Mouse (Mus musculus): ENCODE results near the gene D6Ertd527e.

D6Ertd527e gene

GRCm38 (mm10) chr6:87130628-87131027 is 26.1 kb downstream of the D6Ertd527e start:
- POLR2A ChIA-PET, result no interaction called here
- CTCF ChIA-PET, result interaction anchor here in 2 of 4 experiments (0.5 to 1.3 kb wide), 4 partner anchors 10 to 29 kb away, joined by 3 to 4 read pairs (median 3); no protein-coding TSS in a partner anchor

GRCm38 (mm10) chr6:87131078-87131477 is 26.5 kb downstream of the D6Ertd527e start:
- POLR2A ChIA-PET, result interaction anchor here in 1 of 4 experiments (0.6 kb wide), 1 partner anchor 89 kb away, joined by 3 read pairs; no protein-coding TSS in a partner anchor
- CTCF ChIA-PET, result interaction anchor here (0.5 to 1.3 kb wide), 9 partner anchors 10 to 491 kb away, joined by 3 to 4 read pairs (median 3); no protein-coding TSS in a partner anchor

GRCm38 (mm10) chr6:87133520-87133919 is 29.0 kb downstream of the D6Ertd527e start:
- POLR2A ChIA-PET, result interaction anchor here in 1 of 4 experiments (0.8 to 0.9 kb wide), 2 partner anchors 14 to 91 kb away, joined by 3 to 8 read pairs; no protein-coding TSS in a partner anchor
- CTCF ChIA-PET, result interaction anchor here (0.6 to 1.0 kb wide), 5 partner anchors 28 to 147 kb away, joined by 3 to 5 read pairs (median 3); no protein-coding TSS in a partner anchor

- CTCF ChIA-PET, result interaction anchor here in 3 of 4 experiments (0.8 to 1.0 kb wide), 3 partner anchors 32 to 33 kb away, joined by 3 read pairs; no protein-coding TSS in a partner anchor
- POLR2A ChIA-PET, result interaction anchor here in 1 of 4 experiments (0.9 kb wide), 1 partner anchor 92 kb away, joined by 3 read pairs; no protein-coding TSS in a partner anchor
Measured at GRCm38 (mm10) chr6:87133966-87134546, 29.5 kb downstream of the D6Ertd527e start.

GRCm38 (mm10) chr6:87138479-87138878 is 33.9 kb downstream of the D6Ertd527e start:
- CTCF ChIA-PET, result no interaction called here
- POLR2A ChIA-PET, result interaction anchor here in 1 of 4 experiments (0.6 to 0.7 kb wide), 2 partner anchors 164 to 581 kb away, joined by 3 to 4 read pairs; no protein-coding TSS in a partner anchor

GRCm38 (mm10) chr6:87139796-87140553 is 35.4 kb downstream of the D6Ertd527e start:
- POLR2A ChIA-PET, result no interaction called here
- CTCF ChIA-PET, result no interaction called here

- CTCF ChIA-PET, result interaction anchor here in 1 of 4 experiments (1.0 kb wide), 1 partner anchor 20 kb away, joined by 3 read pairs; no protein-coding TSS in a partner anchor
- POLR2A ChIA-PET, result no interaction called here
Measured at GRCm38 (mm10) chr6:87142239-87142638, 37.7 kb downstream of the D6Ertd527e start.

GRCm38 (mm10) chr6:87143594-87143993 is 39.0 kb downstream of the D6Ertd527e start:
- POLR2A ChIA-PET, result no interaction called here
- CTCF ChIA-PET, result interaction anchor here in 1 of 4 experiments (1.1 kb wide), 1 partner anchor 324 kb away, joined by 5 read pairs; no protein-coding TSS in a partner anchor

GRCm38 (mm10) chr6:87147921-87148320 is 43.4 kb downstream of the D6Ertd527e start:
- ChIA-PET POLR2A (interaction anchor here in 1 of 4 experiments (0.6 kb wide), 1 partner anchor 15 kb away, joined by 8 read pairs; no protein-coding TSS in a partner anchor), CTCF (no interaction called here)

- CTCF ChIA-PET, result interaction anchor here in 2 of 4 experiments (1.2 to 1.5 kb wide), 2 partner anchors 15 to 49 kb away, joined by 3 read pairs; no protein-coding TSS in a partner anchor
- POLR2A ChIA-PET, result interaction anchor here in 2 of 4 experiments (0.5 to 0.8 kb wide), 2 partner anchors 33 to 418 kb away, joined by 3 read pairs; no protein-coding TSS in a partner anchor
Measured at GRCm38 (mm10) chr6:87150471-87150870, 45.9 kb downstream of the D6Ertd527e start.

- ChIA-PET POLR2A (no interaction called here), CTCF (interaction anchor here in 2 of 4 experiments (1.2 to 1.5 kb wide), 2 partner anchors 14 to 50 kb away, joined by 3 read pairs; no protein-coding TSS in a partner anchor)
Measured at GRCm38 (mm10) chr6:87151427-87151826, 46.9 kb downstream of the D6Ertd527e start.

- CTCF ChIA-PET, result interaction anchor here in 1 of 4 experiments (1.2 kb wide), 1 partner anchor 52 kb away, joined by 6 read pairs; no protein-coding TSS in a partner anchor
- POLR2A ChIA-PET, result interaction anchor here in 1 of 4 experiments (1.2 to 1.4 kb wide), 2 partner anchors 9 to 13 kb away, joined by 3 to 4 read pairs; no protein-coding TSS in a partner anchor
Measured at GRCm38 (mm10) chr6:87152461-87153230, 48.1 kb downstream of the D6Ertd527e start.

GRCm38 (mm10) chr6:87153231-87153580 is 48.7 kb downstream of the D6Ertd527e start:
- ChIA-PET CTCF (interaction anchor here in 1 of 4 experiments (1.2 kb wide), 1 partner anchor 52 kb away, joined by 6 read pairs; no protein-coding TSS in a partner anchor), POLR2A (interaction anchor here in 1 of 4 experiments (1.2 to 1.4 kb wide), 2 partner anchors 9 to 12 kb away, joined by 3 to 4 read pairs; no protein-coding TSS in a partner anchor)

- CTCF ChIA-PET, result interaction anchor here in 1 of 4 experiments (1.2 kb wide), 1 partner anchor 52 kb away, joined by 3 read pairs; no protein-coding TSS in a partner anchor
- POLR2A ChIA-PET, result no interaction called here
Measured at GRCm38 (mm10) chr6:87153836-87154235, 49.3 kb downstream of the D6Ertd527e start.

- ChIA-PET POLR2A (no interaction called here), CTCF (no interaction called here)
Measured at GRCm38 (mm10) chr6:87158062-87158623, 53.6 kb downstream of the D6Ertd527e start.

- ChIA-PET POLR2A (no interaction called here), CTCF (no interaction called here)
Measured at GRCm38 (mm10) chr6:87160196-87160595, 55.6 kb downstream of the D6Ertd527e start.

GRCm38 (mm10) chr6:87161391-87162263 is 57.1 kb downstream of the D6Ertd527e start:
- CTCF ChIA-PET, result interaction anchor here in 3 of 4 experiments (0.5 to 1.1 kb wide), 4 partner anchors 19 to 428 kb away, joined by 3 to 5 read pairs (median 4); no protein-coding TSS in a partner anchor

More at GRCm38 (mm10) chr6:87161391-87162263, 57.1 kb downstream of the D6Ertd527e start:
- POLR2A ChIA-PET, result interaction anchor here in 1 of 4 experiments (1.3 kb wide), 1 partner anchor 9 kb away, joined by 3 read pairs; no protein-coding TSS in a partner anchor
